Mouse (Mus musculus): ENCODE results near the gene Gstp2.

The Gstp2 gene

DNA sequence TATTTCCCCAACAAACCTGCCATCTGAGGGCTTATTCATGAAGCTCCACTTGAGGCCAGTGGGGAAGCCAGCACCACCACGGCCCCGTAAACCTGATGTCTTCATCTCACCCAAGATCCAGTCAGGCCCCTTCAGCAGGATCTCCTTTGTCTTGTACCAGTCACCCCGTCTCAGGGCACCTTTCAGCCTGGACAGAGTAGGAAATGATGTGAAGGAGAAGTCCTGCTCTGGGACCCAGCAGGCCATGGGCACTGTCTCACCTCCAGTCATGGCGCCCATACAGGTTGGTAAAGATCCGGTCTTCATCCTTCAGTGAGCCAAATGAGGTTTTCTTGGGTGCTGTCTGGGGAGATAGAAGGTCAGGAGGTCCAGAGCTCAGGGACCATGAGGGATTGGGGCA, 34.7 kb downstream of the Gstp2 start:
- DNase-seq (ENCODE audit: low read depth, low spot score): no peak

DNA sequence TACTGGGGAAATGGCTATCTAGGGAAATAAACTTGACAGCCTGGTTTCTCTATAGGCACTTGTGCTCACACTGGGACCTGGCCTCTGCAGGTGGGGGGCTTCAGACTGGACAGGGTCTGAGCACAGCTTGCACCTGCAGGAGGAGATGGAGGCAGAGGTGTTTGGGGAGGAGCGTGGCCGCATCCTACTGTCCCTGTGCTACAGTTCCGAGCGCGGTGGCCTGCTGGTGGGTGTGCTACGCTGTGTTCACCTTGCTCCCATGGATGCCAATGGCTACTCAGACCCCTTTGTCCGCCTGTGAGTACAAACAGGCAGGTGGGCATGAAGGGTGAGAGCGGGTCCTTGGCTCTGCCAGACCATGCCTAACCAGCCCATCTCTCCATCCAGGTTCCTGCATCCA, 39.9 kb downstream of the Gstp2 start:
- no peak for DNase-seq (ENCODE audit: low read depth, low spot score)

DNA sequence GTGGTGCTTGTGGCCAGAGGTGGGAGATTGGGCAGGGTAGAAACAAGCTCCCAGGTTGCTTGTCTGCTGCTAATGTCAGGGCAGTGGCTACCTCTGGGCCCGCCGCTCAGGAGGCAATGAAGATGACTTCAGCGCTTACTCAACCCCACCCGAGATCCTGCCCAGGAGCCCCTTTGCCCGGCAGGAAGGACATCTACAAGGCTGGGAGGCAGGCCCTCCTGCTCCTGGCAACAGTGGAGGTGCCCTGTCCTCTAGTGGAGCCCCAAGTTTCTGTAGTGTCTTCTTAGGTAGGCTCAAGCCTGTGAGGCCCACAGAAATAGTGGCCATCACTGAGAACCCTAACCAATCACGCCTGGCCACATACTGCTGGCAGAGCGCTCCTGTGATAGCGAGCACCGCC, 40.7 kb downstream of the Gstp2 start:
- no peak for DNase-seq (ENCODE audit: low read depth, low spot score)

DNA sequence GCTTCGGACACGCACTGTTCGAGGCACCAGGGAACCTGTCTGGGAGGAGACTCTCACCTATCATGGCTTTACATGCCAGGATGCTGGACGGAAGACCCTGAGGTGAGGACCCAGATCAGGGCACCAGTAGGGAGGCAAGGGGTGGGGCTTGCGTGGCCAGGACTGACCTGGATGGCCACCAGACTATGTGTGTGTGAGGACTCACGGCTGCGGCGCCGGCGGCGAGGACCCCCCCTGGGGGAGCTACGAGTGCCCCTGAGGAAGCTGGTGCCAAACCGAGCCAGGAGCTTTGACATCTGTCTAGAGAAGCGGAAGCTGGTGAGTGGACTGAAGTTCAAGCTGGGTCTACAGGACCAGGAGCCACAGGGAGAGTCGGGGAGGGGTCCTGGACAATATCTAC, 41.5 kb downstream of the Gstp2 start:
- no peak for DNase-seq (ENCODE audit: low read depth, low spot score)

DNA sequence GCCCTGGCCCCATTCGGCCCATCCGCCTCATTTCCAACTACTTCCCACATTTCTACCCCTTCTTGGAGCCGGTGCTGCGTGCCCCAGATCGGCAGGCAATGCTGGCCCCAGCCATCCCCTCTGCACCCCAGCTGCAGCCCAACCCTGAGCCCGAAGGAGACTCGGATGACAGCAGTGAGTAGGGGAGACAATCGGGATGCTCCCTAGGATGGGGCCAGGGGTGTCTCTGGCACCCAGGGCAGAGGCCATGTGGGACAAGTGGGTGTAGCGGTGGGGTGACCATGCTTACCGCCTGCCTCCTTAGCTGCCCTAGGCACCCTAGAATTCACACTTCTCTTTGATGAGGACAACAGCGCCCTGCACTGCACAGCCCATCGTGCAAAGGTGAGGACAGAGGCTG, 42.2 kb downstream of the Gstp2 start:
- DNase-seq (ENCODE audit: low read depth, low spot score): no peak

DNA sequence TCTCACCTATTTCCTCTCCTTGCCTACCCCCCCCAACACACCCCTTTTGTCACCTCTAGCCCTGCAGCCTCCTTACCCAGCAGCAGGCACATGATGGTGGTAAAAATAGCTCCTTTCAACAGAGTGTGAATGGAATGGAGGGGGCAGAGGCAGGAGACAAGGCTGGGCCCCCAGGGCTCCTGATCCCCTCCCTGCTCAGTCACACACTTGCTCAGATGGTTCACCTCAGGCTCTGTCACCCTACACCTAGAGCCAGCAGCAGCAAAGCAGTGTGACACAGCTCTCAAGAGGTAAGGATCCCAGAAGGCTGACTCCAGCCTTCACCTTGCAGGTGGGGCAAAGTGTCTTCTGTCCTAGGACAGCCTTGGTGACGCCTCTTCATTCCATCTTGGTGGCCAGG, 42.7 kb downstream of the Gstp2 start, which contains the start of gene Doc2g:
Gene Doc2g, plus strand, starts transcription at position 202 of the 400 bp plus-strand sequence.
- no peak for DNase-seq (ENCODE audit: low read depth, low spot score)

DNA sequence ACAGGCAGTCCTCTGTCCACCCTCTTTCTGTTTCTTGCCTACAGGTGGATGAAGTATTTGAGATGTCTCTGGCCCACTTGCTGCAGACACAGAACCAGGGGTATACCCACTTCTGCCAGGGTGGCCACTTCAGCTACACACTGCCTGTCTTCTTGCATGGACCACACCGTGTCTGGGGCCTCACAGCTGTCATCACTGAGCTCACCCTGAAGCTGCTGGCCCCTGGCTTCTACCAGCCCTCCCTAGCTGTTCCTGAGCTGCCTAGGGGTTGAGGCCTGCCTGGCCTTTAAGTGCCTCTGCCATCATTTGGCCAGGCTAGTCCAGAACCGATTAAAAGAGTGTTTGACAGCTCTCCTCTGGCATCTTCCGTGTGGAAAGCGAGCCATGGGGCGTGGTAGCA, 44.1 kb downstream of the Gstp2 start:
- DNase-seq (ENCODE audit: low read depth, low spot score): no peak

DNA sequence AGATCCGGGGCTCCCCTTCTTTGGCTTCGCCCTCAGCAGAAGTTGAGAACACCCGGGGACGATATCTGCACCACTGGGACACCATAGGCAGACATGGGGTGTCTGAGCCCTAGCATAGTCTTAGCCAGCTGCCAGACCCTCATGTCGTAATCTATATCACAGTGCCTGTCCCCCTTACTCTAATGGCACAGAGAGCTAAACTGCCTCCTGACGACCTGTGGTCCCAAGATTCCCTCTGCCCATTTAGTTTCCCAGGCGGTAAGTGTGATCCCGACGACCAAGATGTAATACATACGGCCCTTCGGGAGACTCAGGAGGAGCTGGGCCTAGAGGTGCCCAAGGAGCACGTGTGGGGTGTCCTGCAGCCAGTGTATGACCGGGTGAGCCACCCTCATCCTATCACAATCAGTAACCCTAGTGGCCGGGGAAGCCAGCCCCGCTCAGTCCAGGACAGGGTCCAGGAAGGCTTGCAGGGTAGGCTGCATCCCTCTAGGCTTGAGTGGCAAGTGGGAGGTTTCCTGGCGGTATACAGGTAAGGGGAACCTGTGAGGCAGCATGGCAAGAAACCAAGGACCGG, 44.8 kb downstream of the Gstp2 start:
- DNase-seq (ENCODE audit: low read depth, low spot score): no peak

DNA sequence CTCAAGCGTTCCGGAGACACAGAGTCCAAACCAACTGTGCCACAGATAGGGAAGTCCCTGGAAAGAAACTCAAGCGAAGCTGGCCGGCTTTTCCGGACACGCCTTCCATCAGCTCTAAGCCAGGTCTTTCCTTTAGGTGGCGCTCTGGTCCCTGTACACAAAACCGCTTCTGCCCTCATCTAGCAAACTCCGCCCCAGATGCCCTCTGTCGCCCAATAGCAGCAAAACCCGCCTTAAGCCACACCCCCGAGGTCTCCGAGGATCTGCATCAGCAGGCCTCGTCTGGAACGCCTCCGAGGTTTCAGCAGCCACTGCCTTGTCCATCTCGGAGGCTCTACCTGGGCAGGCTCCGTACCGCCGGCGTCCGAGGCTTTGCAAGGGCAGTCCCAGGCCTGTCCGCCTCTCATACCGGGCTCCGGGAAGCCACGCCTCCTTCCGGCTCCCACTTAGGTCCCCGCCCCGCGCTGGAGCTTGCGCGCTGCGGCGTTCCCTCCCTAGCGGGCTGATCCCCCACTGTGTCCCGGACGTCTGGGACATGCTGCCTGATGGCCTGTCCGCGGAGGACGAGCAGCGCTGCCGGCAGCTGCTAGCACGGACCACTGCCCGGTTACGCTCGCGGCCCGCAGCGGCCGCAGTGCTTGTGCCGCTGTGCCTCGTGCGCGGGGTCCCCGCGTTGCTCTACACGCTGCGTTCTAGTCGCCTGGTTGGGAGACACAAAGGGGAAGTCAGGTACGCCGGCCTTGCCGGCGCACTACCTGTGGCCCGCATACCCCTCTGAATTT, 45.5 kb downstream of the Gstp2 start, which contains the start of the genes Nudt8 and Gm49405:
Gene Nudt8, plus strand, starts transcription at position 462 of the 782 bp plus-strand sequence.
Gene Gm49405, plus strand, starts transcription at position 508 of the 782 bp plus-strand sequence.
- peak; percentile 96 for DNase-seq (ENCODE audit: low read depth, low spot score)

DNA sequence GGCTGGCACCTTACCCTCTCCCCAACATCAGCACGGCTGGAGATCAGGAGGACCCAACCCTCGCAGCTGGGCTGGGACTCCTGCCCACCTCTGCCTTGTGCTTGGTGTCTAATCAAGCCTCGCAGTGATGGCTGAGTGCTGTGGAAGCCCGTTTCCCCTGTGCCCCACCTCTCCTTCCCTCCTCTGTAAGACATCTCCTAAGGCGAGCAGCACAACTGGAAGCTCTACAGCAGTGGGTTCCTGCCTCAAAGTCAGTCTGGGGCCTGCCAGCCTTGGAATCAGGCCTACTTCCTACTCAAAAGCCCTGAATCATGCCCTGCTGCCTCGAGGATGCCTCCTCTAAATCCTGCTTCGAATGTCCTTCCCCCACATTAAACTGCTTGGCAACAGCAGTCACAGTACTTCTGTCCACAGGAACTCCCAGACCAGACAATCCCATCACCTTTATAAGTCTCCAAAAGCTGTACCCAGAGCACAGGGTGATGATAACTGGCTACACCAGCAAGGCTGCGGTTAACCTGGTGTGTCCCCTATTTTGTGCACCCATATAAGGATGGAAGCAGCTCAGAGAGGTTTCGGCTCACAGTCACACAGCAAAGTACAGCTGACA, 46.6 kb downstream of the Gstp2 start:
- DNase-seq (ENCODE audit: low read depth, low spot score): no peak

DNA sequence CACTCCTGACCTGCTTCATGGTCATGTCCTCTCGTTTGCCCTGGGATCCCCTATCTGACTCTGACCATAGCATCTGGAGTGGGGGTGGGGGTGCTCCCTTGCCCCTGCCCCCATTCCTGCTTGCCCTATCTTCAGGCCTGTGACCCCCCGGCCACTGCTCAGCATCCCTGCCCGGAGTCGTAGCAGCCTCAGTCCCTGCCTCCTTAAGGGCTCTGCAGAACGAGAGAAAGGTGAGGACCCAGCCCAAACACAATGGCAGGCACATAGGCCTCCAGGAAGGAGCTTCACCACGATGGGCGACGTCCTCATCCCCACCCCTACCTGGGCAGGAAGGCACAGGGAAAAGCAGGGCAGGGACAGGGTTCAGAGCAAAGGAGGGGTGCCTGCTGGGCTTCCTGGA, 47.5 kb downstream of the Gstp2 start:
- no peak for DNase-seq (ENCODE audit: low read depth, low spot score)

DNA sequence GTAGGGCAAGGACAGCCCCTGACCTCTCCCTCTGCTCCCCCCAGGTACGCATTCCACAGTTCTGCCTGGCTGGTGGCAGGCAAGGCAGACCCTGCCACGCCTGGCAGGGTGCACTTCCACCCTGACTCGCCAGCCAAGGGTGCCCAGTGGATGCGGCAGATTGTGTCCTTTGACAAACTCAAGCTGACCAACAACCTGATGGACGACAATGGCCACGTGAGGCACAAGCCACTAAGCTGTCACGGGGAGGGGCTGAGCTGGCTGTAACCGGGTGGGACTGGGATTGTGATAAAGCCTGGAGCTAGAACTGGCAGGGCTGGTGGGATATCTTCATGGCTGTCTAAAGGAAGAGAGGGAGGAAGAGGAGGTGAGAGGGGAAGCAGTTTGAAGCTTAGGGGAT, 48.6 kb downstream of the Gstp2 start:
- DNase-seq (ENCODE audit: low read depth, low spot score): no peak

DNA sequence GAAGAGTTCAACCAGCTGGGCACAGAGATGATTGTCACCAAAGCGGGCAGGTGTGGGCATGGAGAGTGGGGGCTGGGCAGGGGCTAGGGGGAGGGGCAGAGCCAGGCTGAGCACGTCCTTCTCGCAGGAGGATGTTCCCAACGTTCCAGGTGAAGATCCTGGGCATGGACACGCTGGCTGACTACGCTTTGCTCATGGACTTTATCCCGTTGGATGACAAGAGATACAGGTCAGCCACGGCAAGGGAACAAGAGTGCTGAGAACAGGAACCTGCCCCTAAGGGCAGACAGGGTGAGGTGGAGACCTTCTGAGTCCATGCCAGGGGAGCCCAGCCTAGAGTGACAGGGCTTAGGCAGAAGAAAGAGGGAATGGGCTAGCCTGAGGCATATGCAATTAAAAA, 49.1 kb downstream of the Gstp2 start:
- DNase-seq (ENCODE audit: low read depth, low spot score): no peak

DNA sequence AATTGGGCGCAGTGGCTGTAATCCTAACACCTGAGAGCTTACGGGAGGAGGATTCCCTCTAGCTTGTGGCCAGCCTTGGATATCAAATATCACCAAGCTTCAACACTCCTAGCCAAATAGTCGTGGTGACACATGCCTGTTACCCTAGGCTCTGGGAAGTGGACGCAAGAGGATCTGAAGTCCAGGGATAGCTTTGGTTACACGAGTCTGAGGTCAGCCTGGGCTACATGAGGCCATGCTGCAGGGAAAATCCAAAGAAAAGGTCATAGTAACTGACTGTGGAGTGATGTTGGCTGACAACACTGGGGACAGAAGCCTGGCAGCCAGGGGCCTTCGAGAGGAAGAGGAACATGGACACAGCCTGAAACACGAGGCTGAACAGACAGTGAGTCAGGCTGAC, 49.7 kb downstream of the Gstp2 start:
- DNase-seq (ENCODE audit: low read depth, low spot score): no peak

DNA sequence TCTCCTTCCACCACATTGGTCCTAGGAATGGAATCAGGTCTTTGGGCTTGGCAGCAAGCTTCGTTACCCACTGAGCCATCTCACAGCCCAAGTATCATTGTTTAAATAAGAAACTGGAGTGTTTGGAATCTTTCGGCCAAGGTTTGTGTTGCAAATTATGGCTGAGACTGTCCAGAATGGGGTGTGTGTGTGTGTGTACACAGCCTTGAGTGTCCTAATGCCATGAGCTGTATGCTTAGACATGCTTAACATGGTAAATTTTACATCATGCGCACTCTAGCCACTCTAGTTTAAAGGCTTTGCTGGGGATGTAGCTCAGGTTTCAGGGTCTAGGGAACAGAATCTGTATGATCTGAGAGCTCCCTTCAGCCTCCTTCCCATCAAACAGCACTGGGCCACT, 50.3 kb downstream of the Gstp2 start:
- DNase-seq (ENCODE audit: low read depth, low spot score): no peak

DNA sequence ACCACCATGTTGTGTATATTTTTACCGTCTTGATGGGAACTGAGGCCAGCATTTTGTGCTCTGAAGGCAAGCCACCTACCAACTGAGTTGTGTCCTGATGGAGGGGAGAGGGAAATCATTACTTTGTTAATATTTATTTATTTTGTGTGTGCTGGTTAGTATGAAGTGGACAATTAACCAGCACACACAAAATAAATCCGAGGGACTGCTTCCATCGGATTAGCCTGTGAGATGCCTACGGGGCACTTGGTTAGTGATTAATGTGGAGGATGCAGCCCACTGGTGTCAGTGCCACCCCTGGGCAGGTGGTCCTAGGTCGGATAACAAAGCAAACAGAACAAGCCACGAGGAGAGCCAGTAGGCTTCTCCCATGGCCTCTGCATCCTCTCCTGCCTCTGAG, 50.9 kb downstream of the Gstp2 start:
- no peak for DNase-seq (ENCODE audit: low read depth, low spot score)

DNA sequence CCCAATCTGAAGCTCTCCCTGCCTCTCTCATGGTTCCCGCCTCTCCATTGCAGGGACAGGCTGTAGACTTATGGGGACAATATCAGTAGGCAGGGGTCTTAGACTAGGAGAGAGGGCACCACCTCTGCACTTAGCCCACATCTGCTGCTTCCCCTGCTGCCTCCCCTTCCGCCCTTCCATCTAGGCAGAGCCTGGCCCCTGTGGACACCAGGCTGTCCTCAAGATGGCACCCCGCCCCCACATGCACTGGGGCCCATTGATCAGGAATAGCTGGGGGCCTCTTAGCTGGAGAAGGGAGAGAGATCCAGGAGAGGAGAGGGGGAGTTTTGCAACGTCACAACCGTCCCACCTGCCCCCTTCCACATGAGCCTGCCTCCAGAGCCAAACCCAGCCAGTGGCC, 53.4 kb downstream of the Gstp2 start, which contains the start of gene Tbx10:
Gene Tbx10, plus strand, starts transcription at position 337 of the 400 bp plus-strand sequence.
- DNase-seq (ENCODE audit: low read depth, low spot score): no peak

DNA sequence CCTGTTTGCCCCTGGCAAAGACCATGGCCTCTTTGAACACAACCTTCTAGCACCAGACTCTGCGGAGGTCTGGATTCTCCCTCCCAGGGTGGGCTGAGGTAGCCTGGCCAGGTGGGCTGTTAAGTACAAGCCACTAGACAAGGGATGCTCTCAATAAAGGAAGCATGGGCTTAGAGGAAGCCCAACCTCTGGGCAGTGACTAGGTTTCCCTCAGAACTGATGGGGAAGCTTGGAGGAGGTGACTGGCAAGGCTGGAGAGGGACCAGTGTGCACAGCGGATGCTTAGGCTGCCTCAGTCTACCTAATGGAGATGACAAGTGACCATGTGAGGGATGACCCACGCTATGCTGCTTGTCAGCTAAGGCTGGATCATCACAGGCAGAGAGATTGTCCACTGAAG, 53.9 kb downstream of the Gstp2 start:
- DNase-seq (ENCODE audit: low read depth, low spot score): no peak

DNA sequence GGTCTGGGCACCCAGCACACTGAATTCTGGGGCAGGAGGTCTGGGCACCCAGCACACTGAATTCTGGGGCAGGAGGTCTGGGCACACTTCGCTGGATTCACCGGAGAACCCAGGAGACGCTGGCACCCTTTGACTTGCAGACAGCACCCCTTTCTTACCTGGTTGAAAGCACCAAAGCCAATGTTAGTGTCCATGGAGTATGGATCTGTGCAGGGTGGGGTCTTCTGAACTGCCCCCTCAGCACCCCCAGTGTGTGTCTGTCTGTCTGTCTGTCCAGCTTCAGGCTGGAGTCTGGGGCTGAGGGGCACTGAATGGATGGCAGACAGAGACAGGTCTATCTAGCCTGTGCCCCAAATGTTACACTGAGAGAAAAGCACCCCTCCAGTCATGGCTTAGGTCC, 54.3 kb downstream of the Gstp2 start:
- no peak for DNase-seq (ENCODE audit: low read depth, low spot score)

DNA sequence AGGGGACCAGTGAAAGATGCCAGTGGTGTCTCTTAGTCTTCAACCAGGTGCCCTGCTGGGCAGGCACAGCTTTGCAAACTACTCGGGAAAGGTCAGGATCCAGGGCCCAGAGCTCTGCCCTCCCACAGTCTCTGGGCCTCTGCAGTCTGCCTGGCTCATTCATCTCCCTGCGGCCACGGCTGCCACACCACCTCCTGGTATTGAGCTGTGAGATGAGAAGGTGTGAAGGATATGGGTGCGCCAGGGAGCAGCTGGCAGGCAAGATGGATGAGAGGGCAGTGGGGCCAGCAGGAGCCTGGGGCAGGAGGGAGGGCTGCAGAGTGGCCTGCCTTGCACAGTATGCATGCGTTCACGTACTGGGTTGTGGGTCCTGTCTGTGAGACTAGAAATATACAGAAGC, 55.0 kb downstream of the Gstp2 start:
- DNase-seq (ENCODE audit: low read depth, low spot score): no peak
